Mouse (Mus musculus): Measurements from ENCODE around the gene Fnip2.

Gene Fnip2

DNA sequence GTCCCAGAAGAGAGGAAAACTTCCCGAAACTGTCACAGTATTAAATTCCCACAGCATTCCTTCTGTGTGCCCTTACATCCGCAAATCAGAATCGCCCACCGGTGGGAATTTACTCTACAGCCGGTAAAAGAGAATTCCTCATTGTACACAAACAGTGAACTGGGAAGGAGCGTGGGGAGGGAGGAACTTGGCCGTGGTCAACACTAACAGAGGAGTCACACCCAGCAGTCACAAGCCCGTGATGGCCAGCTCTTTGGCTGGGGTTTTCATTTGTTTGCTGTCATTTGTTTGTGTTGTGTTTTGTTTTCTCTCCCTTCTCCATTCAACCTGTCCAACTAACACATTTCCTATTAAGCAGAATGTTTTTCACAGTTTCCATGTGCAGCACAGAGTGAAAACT, 39.7 kb downstream of the Fnip2 start:
- DNase-seq = no peak

DNA sequence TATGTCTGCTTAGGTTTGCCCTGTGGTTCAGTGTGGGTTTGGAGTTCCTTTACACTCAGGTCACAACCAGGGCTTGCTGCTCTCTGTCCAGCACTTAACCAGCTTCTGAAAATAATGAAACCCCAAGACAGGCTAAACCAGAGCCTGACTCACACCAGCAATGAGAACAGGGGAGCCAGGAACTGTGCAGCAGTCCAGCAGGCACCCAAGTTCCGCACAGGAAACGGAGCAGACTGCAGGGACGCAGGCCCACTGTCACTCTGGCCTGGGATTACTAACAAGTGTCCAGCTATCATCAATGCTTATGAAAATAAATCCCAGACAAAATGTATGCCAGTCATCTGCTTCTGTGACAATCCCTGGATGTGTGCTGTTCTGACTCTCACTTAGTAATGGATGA, 40.1 kb downstream of the Fnip2 start:
- no peak for DNase-seq

DNA sequence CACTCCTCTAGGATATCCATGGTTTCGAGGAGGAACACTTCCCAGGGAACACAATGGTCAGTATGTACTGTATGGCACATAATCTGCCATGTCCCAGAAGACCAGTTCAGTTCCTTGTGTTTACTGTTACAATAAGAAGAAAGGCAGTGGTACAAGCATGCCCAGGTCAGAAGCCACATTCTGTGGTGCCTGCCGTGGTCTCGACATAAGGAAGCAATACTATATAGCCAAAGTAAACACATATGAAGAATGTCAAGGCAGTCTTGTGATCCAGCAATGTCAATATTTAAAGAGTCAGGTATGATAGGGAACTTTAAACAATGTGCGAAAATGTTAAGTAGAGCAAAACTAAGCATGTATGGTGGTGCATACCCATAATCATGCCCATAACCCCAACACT, 44.2 kb downstream of the Fnip2 start:
- DNase-seq = no peak

DNA sequence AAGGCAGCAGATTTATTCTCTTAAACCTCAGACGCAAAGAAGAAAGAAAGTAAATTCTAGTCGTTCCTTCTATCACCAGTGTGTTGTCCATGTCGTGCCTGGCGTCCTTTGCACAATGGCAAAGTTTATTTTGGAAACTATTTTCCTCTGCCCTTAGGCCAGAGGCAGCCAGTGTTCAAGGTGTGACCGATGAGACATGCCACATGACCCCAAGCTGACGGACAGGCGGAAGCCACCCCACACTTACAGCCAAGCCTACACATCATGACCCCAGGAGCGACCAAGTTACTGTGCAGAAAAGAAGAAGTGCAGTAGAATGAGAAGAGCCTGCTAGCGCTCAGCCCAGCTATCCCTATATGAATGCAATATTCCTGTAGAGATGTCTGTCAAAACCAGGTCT, 47.7 kb downstream of the Fnip2 start:
- no peak for DNase-seq

DNA sequence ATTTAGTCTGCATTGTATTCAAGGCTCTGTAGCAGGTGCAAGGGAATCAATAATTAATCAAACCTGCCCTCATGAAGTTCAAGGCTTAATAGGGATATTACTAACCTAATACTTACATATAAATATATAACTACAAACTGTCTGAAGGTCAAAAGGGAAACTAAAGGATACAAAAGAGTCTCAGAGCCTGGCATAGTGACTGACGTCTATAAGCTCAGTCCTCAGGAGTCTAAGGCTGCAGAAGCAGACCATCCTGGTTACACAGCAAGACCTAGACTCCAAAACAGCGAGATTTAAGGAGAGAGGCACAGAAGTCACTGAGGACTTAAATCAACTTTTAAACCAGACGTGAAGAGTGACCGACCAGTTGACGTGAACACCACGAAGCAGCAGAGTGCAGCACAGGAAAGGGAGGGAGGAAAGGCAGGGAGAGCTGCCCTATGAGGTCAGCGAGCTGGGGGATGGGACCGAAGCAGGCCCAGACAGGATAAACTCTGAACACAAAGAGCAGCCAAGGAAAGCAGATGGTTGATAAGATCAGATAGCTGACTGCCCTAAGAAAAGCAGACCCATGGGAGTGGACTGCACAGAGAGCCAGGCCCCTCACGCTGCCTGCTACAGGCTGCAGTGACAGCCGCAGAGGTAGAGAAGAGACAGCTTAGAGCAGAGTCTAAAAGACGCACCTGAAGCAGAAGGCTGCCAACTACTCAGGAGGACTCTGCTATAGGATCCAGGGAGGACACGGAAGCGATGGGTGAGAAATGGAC, 48.7 kb downstream of the Fnip2 start:
- peak; percentile 45 for DNase-seq

DNA sequence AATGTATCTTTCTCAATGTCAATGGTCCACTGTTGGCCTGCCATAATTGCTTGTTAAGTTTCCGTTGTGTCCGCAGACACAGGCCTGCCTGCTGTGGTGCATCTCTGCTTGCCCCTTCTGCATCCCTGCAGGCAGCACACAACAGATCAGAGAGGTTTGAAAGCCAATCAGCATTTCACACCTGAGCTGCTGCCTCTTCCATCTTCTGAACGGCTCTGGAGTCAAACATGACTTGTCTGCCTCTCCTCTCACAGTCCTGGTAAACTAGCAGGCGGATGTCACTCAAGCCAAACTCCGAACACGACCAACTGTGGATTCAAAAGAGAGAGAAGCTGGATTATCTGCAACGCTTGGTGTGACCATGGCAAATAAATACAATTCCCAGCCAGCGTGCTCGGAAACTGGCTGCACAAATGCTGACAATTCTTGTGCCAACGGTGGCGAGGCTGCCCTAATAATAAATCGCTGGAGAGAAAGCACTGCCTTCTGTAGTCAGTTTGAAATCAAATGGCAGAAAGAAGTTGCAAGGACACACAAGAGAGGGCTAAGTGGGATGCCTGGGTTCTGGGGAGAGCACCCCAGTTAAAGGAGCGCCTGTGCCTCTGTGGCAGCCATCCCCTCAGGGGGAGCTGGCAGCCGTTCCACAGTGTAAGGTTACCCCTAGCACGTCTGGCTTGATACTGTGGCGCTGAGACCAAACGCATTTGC, 49.6 kb downstream of the Fnip2 start:
- no peak for DNase-seq

DNA sequence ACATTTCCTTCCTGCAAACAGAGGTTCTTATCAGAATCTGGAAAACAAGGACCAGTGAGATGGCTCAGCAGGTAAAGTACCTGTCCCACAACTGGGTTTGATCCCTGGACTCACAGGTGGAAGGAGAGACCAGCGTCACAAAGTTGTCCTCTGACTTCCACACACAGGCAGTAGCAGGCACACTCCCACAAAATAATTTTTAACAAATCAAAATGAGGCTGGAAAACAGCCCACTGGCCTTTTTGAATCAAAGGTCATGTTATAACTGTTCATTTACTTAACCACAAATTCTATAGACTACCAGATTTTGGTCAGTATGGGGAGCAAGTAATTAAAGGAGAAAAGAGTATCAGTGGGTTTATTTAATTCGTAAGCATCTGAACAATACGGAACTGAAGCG, 50.6 kb downstream of the Fnip2 start:
- DNase-seq = no peak

DNA sequence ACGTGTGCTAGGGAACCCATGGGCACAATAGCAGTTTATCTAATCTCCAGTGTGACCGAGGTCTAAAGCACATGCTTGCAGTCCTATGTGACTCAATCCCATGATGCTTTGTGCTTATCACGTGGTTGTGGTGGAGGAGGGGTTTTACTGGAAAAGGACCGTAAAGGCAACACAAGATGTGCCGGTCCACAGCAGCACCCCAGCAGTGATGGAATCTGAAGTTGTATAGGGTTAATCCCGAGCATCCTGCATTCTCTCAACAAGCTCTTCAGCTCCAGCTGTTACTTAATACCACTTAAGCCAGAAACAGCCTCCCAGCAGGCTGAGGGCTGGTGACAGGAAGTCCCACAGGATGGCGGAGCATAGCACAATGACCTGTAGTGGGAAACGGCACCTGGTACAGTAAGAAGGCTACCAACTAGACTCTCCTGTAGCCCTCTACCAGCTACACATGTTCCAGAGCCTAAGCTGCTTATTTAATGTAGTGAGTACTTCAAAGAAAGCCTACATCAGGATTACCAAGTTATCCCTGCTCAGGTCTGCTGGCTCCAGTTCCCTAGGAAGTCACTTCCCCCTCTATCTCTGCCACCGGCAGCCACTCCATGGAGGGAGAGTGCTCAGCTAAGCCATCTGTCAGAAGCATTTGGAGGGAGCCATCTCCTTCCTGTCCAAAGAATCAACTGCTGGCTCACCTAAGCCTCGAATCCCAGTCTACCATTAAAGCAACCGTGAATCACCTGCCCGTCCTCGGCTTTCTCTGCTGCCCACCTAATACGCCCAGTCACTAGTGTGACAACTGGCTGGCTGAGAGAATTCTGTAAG, 51.3 kb downstream of the Fnip2 start:
- no peak for DNase-seq

DNA sequence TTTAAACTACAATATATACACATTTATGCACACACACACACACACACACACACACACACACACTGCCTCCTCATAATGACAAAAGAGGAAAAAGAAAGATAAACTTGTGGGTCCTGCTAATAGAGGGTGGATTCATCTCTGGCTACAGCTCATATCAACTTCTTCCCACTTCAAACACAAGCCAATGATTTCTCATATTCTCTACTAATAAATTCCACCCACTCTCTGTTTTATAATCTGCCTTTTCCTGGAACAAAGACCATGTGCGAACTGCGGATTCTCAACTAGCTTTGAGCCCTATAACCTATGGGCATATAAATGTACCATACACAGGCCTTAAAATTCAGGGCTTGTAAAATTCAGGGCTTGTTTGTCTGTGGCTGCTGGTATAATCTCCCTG, 53.3 kb downstream of the Fnip2 start:
- DNase-seq = no peak

DNA sequence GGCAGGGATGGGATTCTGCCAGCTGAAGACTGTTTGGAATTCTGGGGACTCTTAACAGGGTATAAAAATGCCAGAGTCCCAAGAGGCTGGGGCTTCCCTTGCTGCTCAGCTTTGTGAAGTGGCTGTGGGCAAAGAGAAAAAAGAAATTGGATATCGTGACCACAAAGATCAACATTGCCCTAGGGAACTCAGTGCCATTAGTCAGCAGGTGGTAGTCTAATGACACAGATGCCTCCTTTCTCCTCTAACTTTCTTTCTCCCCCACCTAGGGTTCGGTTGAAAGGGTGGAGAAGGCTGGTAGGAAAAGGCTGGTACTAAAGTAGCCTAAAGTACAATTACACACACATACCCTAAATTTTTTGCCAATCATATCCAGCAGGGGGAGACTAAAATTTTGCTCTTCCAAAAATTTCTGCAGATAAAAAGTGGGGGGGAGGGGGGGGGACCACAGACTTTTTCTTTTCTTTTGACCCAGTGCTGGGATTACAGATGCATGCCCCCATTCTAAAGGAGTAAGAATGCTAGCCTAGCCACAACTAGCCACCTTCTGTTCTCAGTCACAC, 66.3 kb downstream of the Fnip2 start:
- no peak for DNase-seq

DNA sequence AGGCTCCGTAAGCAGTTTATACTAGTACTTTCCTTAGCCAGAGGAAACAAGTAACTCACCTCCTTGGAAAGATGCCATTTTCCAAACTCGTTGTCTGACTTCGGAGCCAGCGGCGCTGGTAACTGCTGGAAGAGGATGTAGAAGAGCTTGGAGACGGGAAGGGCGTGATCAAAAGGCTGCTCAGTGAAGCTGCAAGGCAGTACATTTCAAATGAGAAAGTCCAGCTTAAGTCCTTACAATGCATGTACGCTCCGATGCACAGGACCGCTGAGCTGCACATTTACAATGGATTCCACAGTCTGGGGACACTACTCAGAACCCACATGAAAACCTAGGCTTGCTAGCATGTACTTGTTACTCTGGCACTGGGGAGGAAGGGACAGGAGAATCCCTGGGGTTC, 67.3 kb downstream of the Fnip2 start:
- no peak for DNase-seq

DNA sequence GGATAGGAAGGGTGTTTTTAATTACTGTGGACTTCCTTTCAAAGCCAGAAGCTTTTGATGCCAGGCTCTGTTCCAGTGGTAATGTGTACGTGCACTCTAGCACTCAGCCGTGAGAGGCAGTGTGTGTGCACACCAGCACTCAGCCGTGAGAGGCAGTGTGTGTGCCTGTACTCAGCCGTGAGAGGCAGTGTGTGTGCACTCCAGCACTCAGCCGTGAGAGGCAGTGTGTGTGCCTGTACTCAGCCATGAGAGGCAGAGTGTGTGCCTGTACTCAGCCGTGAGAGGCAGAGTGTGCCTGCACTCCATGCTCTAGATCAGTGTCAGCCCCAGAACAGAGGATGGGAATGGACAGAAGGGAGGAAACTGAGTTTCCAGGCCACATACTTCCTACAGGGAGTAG, 70.9 kb downstream of the Fnip2 start:
- no peak for DNase-seq

DNA sequence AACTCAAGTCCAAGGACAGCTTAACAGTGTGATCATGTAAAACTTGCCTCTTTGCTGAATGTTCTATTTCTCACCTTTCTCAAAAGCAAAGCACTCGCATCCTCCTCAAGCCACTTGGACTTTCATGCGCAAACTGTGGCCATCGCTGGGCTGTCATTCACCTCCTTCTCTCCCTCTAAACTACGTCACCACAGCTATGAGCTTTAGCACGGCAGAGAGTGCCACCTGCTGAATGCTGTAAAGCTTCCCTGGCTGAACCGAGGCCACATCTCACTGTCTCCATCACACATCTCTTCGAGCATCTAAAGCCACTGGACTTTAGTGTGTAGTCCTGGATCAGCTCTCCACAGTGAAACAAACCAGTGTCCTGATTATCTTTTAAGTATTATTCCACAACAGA, 72.4 kb downstream of the Fnip2 start:
- no peak for DNase-seq

DNA sequence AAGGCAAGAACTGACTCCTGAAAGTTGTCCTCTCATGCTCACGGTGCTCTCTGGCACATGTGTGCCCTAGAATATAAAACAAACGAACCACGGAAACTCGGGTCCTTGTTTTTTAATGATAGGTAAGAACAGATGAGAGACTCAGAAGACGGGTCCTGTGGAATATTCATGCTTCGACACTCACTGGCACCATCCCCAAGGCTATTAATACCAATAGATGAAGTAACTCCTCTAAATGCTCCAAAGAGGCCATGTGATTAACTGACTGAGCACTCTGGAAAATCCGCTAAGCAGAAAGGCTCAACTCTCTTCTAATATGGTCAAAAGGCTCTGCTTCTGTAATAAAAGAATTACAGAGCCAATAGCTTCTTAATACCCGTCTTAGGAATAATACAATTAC, 73.6 kb downstream of the Fnip2 start:
- no peak for DNase-seq

DNA sequence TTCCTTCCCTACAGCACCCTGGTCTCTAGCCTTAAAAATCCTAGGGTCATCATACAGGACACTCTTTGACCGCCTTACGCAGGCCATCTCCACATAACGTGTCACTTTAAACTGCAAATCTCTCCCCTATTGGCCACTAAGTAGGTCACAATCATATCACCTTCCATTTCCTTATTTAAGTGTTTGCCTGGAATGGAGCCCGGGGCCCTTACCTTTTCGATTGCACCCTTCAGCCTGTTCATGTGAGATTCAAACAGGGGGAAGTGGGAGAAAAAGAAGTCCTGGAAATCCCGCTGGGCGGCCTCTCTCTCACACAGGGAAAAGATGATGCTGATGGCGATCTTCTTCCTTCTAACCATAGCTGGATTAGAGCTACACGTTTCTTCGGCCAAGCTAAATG, 74.5 kb downstream of the Fnip2 start:
- DNase-seq = no peak

DNA sequence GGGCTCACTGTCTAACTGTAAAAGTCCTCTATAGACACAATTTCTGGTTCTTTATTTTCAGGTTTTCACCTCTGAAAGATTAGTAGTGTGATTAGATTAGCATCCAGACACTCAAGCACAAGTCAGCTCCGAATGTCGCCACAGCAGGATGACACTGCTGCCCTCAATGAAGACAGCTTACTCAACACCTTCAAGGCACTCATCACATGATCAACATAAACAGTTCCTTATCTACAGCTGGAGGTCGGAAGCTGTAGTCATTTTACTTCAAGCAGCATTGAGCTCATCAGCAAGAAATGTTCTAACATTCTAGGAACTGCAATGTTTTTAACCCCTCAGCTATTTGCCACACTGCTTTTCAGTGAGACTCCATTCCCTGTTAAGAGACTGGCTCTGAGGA, 76.0 kb downstream of the Fnip2 start:
- no peak for DNase-seq

DNA sequence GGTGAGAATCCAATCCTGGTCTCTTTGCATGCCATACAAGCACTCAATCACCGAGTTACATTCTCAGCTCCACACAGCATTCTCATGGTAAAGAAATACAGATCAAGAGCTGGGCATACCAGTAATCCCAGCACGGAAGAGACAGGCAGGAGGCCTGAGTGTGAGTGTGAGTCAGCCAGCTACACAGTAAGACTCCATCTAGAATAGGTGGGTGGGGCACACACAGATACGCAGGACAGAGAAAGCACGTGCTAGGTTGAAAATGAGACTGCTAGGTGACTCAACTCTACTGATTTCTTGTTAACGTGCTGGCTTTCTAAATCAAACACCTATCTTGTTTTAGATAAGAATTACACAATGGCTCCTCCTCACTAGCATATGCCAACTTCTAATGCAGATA, 77.5 kb downstream of the Fnip2 start:
- no peak for DNase-seq

DNA sequence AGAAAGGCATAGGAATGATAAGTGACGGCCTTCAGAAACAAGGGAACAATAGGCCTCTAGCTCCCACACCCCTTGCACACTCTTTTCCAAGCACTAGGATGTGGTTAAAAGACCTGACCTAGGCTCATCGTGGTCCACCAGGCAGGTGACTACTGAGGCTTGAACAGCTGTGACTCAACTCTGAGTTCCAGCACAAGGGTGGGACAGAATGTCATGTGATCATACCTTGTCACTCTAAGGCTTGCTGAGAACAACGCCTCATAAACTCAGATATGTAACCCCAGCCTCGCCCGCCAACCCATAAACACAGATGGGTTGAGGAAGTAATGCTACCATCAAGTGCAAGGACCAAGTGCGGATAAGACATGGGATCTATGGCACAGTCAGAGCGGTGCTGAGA, 79.6 kb downstream of the Fnip2 start:
- no peak for DNase-seq

DNA sequence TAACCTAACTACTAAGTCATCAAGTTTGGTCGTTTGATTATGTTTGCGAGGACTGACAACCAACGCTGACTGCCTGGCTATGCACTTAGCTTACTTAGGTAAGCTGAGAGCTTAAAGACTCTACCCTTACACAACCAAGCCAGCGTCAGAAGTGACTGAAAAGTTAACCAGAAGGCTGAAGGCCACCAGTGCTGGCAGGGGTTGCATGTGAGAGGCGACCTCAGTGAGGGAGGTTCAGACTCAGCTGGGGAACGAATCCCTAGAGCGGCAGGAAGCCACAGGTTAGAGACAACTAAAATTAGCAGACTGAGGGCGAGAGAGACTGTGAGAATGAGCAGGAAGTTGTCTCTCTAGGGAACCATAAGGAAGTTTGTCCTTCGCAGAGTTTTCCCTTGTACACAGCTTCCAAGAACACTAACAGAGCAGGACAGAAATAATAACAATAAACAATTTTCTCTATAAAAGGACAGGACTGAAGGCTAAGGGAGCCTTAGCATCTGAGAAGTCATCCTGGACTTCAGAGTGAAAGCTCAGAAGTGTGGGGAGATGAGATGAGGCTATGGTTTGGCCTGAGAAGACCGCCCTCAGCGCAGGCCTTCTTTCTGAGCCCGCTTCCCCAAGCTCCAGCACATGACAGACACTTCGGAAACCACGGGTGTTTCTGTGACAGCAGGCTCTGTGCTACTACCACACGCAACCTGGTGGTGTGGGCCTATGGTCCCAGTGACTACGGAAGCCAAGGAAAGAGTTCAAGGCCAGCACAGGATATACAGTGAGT, 83.1 kb downstream of the Fnip2 start:
- no peak for DNase-seq

DNA sequence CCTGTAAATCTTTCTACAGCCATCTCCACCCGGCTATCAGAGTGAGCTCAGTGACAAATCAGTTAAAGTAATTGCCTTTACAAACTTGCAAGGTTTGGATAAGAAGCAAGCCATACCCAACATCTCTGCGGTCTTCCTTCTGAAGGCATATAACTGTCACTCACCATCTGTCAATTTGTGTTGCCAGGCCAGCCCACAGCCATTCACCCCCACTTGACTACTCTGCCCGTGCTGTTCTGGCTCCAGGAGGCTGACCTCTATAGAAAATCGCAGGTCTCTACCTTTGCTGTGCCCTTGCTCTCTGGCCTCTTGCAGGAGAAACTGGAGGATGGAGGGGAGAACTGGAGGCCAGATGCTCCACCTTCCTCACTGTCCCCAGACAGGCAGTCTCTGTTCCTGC, 88.7 kb downstream of the Fnip2 start:
- DNase-seq = no peak

DNA sequence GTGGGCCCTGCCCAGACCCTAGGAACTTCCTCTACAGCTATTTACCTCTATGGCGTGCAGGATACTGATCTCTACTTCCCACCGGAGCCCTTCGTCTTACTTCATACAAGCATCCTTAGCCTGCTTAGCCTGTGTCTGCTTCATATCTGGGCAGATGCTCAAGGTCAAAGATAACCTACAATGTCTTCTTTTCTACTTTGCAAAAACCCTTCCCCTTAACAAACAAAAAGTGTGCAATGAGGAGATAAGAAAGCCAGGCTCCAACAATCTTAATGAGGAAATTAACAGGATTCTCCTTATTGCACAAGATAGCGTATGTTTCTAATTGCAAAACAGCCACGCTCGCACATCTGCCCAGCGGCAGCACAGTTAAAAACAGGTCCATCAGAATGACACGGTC, 89.2 kb downstream of the Fnip2 start:
- DNase-seq = peak; percentile 11

DNA sequence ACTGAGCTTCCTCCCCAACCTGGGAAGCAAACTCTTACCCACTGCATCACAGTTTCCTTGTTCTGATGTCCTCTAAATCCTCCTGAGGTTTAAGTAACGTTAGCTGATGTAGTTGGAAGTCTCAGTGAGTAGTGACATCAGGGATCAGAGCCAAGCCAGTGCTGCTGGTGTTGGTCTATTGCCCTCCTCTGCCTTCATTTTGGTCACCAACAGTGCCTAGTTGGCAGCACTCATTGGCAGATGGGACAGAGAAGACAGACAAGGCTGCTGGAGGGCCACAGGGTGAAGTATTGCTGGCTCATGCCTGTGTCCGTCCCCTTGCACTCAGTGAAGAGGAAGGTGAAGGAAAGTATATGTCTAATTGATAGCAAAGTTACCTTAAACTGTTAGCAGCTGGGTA, 91.6 kb downstream of the Fnip2 start:
- no peak for DNase-seq

DNA sequence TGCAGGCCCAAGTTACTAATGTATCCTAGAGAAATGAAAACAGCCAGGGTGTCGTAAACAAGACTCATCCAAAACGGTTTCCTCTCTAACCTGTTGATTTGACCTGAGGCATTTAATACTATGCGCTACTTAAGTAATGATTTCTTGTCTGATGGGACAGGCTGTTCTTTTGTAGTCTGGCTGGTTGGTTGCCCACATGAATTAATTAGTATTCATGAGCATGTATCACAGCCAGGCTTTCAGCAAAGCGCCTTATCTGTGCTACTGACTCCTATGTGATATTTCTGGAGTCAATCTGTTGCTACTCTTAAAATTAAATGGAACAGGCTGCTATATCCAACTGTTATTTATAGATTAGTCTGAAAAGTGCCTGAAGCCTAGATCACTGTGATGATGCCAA, 92.7 kb downstream of the Fnip2 start:
- DNase-seq = no peak
